Mouse (Mus musculus): ENCODE results near the gene Clip2.

The Clip2 gene

DNA sequence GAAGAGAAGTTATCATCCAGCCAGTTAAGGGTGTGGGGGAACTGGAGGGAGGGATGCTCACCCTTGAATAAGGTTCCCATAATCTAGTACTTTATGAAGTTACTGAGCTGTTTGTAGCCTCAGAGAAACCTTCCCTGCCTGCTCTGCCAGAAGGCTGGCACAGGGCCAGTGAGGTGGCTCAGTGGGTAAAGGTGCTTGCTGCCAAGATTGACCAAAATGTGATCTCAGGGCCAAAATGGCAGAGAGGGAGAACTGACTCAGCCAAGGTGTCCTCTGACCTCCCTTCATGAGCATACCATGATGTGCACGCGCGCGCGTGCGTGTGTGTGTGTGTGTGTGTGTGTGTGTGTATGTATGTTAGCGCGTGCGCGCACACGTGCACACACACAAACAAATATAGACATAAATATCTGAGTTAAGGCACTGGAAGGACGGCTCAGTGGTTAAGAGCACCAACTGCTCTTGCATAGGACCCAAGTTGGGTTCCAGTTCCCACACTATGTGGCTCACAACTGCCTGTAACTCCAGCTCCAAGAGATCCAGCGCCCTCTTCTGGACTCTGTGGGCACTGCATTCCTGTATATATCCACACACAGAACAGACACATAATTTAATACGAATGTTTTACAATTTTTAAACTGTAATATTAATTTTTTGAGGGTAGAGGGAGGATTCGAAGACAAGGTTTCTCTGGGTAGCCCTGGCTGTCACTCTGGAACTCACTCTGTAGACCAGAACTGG, 26.1 kb downstream of the Clip2 start:
- no peak for DNase-seq (ENCODE audit: low read depth, low spot score)

DNA sequence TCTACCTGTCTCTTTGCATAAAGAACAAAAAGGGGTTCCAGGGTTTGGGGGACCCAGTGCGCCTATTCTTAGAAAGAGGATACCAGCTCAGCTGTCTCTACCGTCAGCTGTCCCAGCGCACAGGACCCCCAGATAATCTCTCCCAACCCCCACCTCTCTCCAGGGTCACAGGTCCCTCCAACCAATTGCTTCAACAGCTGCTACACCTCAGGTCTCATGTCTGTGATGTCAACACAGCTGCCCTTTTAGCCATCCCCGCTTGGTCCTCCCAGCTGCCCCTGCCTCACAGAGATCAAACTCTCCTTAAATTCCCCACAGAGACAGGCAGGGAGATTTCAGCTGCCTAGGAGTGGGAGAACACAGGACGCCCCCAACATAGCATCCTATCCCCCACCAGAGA, 28.5 kb downstream of the Clip2 start:
- no peak for DNase-seq (ENCODE audit: low read depth, low spot score)

DNA sequence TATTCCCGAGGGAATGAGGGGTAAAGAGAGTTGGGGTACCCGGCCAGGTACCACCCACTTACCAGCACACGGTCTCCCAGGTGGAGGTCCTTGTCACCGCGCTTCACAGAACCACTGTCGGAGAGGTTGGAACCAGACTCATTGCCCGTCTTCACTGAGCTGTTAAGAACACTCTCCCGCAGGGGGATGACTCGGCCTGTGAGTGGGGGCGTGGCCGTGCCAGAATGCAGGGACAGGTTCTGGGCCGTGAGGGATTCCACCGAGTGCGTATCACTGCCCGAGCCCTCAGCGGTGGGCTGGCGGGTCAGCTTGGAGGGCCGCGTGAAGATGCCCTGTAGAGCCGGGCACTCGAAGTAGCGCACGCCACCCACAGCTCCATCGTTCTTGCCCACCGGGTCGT, 29.7 kb downstream of the Clip2 start:
- no peak for DNase-seq (ENCODE audit: low read depth, low spot score)

DNA sequence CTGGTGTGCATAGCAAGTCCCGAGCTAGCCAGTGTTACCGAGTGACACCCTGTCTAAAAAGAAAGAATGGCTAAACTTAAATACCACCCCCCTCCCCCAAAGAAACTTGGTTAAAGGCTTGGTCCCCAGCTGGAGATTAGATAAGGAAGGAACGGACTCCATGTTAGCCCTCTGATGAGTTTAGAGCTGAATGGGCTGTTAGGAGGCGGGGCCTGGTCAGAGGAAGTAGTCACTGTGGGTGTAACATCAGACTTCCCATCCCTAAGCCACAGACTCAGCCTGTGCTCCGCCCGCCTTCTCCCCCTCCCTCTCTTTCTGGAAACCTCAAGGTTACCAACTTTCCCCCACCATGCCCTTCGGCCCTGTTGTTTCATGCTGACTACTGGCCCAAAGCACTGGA, 30.4 kb downstream of the Clip2 start:
- no peak for DNase-seq (ENCODE audit: low read depth, low spot score)

DNA sequence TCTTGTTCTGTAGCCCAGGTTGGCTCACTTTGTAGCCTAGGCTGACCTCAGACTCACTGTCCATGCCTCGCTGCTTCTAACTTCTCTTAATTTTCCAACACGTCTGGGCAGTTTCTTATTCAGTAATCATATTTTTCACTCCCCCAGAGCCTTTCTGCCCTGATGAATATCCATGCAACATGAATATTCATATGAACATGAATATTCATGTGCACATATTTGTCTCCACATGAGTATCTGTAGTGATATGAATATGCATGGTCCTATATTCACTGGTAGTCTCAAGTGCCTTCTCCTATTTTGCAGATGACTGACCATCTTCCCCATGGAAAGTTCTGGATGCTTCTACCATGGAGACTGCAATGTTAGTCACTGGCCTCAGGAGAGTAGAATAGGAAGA, 31.1 kb downstream of the Clip2 start:
- DNase-seq (ENCODE audit: low read depth, low spot score): no peak

DNA sequence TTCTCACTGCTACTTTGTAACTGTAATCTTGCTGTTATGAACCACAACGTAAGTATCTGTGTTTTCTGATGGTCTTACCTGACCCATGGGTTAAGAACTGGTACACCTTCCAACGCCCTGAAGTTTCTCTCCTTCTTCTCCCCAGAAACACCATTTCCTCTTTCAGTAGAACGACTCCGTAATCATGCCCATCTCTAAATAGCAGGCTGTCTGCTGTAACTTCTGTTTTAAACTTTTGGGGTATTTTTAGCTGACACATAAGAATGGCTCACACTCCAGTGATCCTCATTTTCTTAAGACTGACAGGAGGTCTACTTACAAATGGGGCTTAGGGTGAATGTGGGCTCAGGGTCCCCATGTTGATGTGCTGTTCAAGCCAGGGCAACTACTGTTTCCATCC, 32.1 kb downstream of the Clip2 start:
- no peak for DNase-seq (ENCODE audit: low read depth, low spot score)

DNA sequence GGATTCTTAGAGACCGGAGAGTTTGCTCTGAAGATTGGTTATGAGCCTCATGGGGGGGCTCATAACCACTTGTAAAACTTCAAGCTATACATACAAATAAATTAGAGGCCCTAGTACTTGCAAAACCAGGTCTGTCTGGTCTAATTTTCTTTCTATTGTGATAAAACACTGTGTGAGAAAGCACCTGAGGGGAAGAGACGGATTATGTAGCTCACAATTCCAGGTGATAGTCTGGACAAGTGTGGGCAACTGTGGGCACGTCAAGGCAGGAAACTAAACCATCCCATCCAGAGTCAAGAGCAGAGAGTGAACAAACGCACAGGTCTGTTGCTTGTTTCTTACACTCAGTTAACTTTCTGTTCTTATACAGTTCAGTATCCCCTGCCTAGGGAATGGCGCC, 32.8 kb downstream of the Clip2 start:
- DNase-seq (ENCODE audit: low read depth, low spot score): no peak

DNA sequence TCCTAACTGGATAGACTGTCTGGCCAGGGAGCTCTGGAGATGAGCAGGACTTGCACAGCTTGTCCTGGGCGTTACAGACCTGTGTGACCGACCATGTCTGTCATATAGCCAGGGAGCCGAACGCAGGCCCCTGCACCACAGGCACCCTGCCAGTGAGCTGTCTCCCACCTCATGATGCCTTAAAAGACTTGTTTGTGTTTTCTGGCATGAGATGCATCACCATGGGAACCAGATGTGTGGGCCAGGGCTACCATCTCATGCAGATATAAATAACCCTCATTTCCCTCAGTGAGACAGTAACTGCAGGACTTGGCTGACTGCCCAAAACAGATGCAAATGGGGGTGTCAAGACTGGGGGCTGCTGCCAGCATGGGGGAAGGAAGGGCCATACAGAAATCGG, 40.1 kb downstream of the Clip2 start:
- DNase-seq (ENCODE audit: low read depth, low spot score): no peak

DNA sequence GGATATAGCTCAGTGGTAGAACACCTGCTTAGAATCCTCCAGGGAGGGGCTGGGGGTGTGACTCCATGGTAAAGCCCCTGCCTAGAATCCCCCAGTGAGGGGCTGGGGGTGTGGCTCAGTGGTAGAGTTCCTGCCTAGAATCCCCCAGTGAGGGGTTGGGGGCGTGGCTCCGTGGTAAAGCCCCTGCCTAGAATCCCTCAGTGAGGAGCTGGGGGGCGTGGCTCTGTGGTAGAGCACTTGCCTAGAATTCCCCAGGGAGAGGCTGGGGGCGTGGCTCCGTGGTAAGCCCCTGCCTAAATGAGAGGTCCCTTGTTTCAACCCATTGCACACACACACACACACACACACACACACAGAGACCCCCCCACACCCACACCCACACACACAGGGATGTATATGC, 42.0 kb downstream of the Clip2 start:
- no peak for DNase-seq (ENCODE audit: low read depth, low spot score)

DNA sequence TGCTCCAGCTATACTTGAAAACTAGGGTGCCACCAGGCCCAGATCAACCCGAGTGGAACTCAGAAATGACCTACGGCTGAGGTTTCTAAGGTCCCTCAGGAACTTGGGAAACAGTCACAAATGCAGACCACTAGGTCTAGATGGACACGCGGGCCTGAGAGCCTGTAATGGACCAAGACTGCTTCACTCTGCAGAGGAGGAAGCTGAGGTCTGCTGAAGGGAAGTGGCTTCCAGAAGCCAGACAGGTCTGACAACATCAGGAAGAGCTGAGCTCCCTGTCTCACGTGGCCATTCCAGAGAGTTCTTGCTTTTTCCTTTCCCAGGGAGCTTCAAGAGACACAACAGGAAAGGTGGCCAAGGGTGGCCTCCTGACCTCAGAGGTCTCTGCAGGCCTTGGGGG, 43.3 kb downstream of the Clip2 start:
- no peak for DNase-seq (ENCODE audit: low read depth, low spot score)

DNA sequence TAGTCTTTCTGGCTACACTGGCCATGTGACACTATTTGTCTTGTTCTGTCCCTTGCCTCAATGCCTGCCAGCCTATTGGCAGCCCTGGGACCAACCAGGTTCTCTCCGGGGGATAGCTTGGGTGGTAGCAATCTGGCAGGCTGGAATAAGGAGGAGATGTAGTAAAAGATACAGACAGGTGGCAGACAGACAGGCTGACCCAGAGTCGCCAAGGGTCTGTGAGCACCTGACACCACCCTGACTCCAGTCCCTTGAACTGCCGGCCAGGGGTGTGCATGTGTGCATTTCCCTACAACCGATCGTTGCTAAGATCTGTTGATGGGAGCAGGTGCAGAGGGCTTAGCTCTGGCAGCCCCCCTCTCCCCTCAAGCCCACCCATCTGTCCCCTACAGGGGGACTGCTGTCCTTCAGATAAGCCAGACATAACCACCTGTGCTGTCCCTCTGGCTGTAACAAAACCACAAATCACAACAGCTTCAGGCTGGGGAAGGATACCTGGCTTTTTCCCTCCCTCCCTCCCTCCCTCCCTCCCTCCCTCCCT, 44.3 kb downstream of the Clip2 start:
- no peak for DNase-seq (ENCODE audit: low read depth, low spot score)

DNA sequence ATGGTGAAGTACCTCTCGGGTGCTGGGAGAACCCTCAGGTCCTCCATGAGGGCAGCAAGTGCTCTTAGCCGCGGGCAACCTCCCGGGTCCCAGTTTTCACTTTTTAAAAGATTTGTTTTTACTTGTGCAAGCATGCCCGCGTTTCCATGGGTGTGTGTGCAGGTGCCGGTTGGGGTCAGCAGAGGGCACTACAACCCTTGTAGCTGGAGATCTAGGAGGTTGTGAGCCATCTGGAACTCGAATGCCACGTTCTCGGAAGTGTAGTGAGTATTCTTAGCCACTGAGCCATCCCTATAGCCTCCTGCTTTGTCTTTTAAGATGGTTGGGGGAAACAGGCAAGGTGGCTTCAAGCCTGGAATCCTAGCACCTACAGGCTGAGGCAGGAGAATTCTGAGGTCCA, 44.9 kb downstream of the Clip2 start:
- peak; percentile 80 for DNase-seq (ENCODE audit: low read depth, low spot score)

DNA sequence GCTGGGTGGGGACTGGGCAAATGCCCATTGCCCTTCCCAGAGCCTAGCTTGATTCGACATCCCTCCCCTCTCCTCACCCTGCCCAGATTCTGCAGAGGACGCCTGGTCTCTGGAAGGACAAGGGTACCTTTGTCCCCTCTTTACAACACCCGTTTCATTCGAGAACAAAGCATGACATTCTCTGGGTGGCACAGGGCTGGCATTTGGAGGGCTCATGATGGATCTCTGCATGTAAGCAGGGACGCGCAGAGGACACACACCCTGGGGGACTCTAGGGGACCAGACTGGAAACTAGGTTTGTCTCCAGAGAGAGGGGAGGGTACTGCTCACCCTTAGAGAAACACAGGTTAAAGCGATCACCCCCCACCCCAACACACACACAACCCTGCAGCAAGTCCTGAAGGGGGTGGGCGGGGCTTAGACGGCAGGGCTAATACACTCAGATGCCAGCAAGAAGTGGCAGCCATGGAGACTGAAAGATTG, 46.4 kb downstream of the Clip2 start:
- no peak for DNase-seq (ENCODE audit: low read depth, low spot score)

DNA sequence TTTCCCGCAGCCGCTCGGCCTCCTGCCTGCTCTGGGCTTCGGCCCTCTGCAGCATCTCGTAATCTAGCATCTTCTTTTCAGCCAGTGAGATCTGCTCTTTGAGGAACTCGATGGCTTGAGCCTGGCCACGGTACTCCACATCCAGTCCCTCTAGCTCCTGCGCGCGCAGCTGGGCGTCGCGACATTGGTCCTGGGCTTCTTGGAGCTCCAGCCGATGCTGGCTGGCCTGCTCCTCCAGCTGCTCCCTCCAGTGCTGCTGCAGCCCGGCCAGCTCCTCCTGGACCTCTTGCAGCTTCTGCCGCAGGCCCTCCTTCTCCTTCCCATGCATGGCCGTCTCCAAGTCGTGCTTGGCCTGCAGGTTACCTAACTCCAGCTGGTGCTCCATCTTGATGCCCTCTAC, 49.6 kb downstream of the Clip2 start:
- no peak for DNase-seq (ENCODE audit: low read depth, low spot score)

DNA sequence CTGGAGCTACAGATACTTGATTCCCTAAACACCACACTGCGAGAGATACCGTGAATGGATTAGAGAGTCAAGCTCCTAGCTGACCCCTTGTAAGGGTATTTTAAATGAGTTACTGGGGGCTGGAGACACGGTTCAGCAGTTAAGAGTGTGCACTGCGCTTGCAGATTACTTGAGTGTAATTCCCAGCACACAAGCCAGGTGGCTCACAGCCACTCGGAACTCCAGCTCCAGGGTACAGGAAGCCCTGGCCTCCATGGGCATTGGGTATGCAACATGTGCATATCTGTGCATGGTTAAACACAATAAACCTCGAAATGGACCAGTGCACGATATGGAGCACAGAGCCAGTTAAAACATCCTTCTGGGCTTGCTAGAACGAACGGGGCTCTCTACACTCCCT, 50.8 kb downstream of the Clip2 start:
- no peak for DNase-seq (ENCODE audit: low read depth, low spot score)

DNA sequence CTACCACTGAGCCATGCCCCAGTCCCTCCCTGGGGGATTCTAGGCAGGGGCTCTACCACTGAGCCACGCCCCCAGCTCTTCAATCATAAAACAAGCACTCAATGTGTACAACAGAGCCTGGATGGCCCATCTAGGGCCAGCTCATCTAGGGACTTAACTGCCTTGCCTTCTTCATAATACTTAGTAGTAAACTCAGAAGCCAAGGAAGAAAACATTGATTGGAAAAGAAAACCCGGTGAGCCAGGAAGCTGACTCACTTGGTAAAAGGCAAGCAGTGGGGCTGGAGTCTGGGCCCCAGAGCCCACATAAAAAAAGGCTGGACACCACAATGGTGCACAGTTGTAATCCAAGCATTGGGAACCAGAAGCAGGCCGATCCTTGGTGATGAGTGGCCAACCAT, 51.6 kb downstream of the Clip2 start:
- no peak for DNase-seq (ENCODE audit: low read depth, low spot score)

DNA sequence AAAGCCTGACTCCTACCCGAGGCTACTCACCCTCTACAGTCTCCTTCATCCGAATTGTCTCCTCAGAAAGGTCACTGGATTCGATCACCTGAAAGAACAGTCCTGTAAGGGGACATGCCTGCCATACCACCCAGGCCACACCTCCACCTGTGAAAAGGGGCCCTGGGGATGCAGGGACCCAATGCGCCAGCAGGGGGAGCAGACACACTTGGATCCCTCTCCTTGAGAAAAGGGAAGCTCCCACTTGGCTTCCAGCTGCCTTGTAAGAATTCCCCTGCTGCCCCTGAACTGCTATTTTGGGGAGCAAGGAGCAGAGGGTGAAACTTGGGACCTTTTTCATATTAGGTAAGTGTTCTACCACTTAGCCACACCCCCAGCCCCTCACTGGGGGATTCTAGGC, 52.2 kb downstream of the Clip2 start:
- DNase-seq (ENCODE audit: low read depth, low spot score): peak; percentile 63

DNA sequence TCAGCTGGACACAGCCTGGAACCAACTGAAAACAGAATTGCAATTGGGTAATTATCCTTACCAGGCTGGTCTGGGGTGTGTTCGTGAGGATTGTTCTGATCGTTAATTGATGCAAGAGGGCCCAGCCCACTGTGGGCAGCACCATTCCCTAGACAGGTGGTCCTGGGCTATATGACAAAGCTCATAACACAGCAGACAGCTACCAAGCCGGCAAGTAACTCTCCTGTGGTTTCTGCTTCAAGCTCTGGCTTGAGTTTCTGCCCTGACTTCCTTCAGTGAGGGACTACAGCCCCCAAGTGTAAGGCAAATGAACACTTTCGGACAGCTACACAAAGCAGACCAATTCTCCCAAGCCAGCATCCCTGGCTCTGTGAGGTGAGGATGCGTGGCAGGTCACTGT, 55.2 kb downstream of the Clip2 start:
- DNase-seq (ENCODE audit: low read depth, low spot score): no peak

DNA sequence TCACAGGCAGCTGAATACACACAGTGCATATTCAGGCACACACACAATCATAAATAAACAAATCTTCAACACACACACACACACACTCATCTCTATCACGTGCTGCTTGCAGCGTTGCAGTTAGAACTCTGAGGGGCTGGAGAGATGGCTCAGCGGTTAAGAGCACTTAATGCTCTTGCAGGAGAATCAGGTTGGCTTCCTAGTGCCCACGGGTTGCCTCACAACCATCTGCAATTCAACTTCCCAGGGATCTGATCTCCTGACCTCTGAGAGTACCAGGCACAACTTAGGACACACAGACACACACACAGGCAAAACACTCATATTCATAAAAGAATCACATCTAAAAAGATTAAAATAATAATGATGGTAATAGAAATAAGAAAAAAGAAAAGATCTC, 56.4 kb downstream of the Clip2 start:
- no peak for DNase-seq (ENCODE audit: low read depth, low spot score)

DNA sequence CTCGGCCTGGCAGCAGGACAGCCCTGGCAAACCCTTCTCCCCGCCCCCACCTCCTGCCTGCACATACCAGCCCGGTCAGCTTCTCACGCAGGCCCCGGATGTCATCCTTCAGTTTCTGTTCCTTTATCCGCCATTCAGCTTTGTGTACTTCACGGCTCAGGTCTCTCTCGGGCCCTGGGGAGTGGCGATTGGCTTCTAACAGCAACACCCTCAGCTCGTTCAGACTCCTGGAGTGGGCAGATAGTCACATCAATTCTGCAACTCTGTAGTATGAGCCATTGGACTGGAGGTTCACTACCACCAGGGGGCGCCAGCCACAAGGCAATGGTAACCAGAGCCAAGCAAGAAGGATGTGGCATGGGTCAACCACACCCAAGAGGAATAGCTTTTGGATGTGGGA, 58.1 kb downstream of the Clip2 start:
- DNase-seq (ENCODE audit: low read depth, low spot score): peak; percentile 80

DNA sequence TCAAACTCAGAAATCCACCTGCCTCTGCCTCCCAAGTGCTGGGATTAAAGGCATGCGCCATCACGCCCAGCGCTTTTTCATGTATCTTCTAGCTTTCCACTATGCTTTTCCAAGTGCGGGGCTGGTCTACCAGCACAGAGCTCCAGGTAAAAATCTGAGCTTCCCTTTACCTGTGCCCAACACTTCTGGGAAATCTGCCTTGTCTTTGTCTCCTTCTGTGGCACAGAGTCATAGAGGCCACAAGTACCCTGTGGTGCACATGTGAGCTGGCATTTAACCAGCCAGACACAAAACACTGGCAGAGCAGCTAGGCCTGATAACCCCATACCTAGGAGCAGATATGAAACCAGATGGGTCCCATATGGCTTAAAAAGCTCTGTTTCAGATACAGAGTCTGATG, 59.3 kb downstream of the Clip2 start:
- DNase-seq (ENCODE audit: low read depth, low spot score): no peak

DNA sequence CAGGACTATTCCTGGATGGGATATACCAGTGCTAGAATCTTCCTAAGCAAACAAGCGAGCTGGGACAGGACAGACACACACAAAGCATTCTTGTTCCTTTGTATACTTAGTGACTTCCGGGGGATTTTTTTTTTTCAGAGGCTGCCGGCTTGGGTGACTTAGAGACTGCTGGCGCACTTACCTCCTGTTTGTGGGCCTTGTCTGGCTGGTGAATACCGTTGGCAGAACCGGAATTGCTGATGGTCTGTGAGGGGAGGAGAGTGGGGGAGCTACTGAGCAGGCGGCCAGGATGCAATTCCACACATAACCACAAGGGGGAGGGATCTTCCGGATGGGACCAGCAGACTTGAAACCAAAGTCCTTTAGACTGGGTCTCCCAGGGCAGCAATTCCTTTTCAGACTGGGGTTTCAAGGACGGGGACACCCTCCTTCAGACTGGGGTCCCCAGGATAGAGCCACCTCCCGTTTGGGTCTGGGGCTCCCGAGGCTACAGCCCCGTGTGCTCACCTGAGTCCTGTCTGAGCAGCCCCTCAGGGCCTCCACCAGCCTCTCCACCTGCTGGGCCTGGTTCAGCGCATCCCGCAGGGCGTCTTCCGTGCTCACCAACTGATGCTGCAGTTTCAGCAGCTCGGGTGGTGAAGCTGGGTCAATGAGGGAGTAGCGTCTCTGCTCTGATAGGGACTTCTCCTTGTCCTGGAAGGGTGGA, 60.4 kb downstream of the Clip2 start:
- DNase-seq (ENCODE audit: low read depth, low spot score): peak; percentile 93

DNA sequence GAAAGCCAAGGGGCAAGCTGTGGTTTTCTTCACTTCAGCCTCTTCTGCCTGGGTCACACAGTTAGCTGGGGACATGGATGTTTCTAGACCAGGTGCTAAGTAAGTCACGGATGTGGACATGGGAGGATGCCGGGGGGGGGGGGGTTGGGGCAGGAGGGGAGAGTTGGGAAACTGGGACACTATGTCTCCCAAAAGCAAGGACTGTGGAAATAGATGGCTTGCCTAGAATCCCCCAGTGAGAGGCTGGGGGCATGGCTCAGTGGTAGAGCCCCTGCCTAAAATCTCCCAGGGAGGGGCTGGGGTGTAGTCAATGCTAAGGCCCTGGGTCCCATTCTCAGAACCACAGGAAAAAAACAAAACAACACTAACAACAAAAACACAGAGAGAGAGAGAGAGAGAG, 61.0 kb downstream of the Clip2 start:
- no peak for DNase-seq (ENCODE audit: low read depth, low spot score)
